Mouse (Mus musculus) lung, embryonic 15.5 days (tissue): ENCODE data around the gene Sulf2. TPM values are rescaled to one million over a fixed set of nuclear protein-coding genes. Genes with fewer than 3 reads are reported as not detected.

Experiments
- ATAC-seq: fragments of 200-750 bp; cut with Nextera tagmentation; 2 replicates; pipeline ENCODE4 v1.8.0; 2017; ENCODE audit warnings: moderate number of reproducible peaks, borderline replicate concordance; ENCODE audit not compliant: low FRiP score, low TSS enrichment; ENCODE audit errors: extremely low read depth
- H3K27ac ChIP-seq: fragments of 300-500 bp; sonication (generic); 2 replicates; pipeline ENCODE4 v1.5.1; 2015; ENCODE audit warnings: moderate library complexity, mild to moderate bottlenecking, inconsistent platforms
- H3K27me3 ChIP-seq: fragments of 300-500 bp; sonication (generic); 2 replicates; pipeline ENCODE4 v1.6.1; 2015; ENCODE audit warnings: inconsistent platforms
- H3K36me3 ChIP-seq: fragments of 300-500 bp; sonication (generic); 2 replicates; pipeline ENCODE4 v1.6.1; 2015; ENCODE audit warnings: inconsistent platforms
- H3K4me1 ChIP-seq: fragments of 300-500 bp; sonication (generic); 2 replicates; pipeline ENCODE4 v1.6.1; 2015; ENCODE audit warnings: inconsistent platforms
- H3K4me2 ChIP-seq: fragments of 300-500 bp; sonication (generic); 2 replicates; pipeline ENCODE4 v1.6.1; 2015; ENCODE audit warnings: inconsistent platforms, mild to moderate bottlenecking, moderate library complexity
- H3K4me3 ChIP-seq: fragments of 300-500 bp; sonication (generic); 2 replicates; pipeline ENCODE4 v1.5.1; 2015; ENCODE audit warnings: mild to moderate bottlenecking, inconsistent platforms
- H3K9ac ChIP-seq: fragments of 300-500 bp; sonication (generic); 2 replicates; pipeline ENCODE4 v1.6.1; 2015; ENCODE audit warnings: inconsistent platforms
- H3K9me3 ChIP-seq: fragments of 300-500 bp; sonication (generic); 2 replicates; pipeline ENCODE4 v1.6.1; 2016; ENCODE audit warnings: inconsistent platforms
- WGBS: fragments of 180-500 bp; shearing (Covaris S2); methylation state at CpG from one replicate; pipeline ENCODE4 v1.1.7; 2015; 5-methylcytosine and 5-hydroxymethylcytosine counted together
- polyA plus RNA-seq: library from polyadenylated mRNA; unstranded; fragments of >200 nt; fragmentation: Nextera tagmentation; extraction: Ambion mirVana; gene quantifications from 2 replicates; pipeline ENCODE4 v1.2.1, GENCODE M21; 2015

Gene Sulf2
- polyA plus RNA-seq, 1 experiment from 2014 or later: 40.2 TPM

GRCm38 (mm10) chr2:166080967-166081750, 74.3 kb downstream of the Sulf2 start:
- Histone ChIP-seq H3K4me1 (peaks cover 28% of the 10 kb centered on the region), H3K4me3 (no peak overlapping the region), H3K9me3 (no peaks in the 10 kb centered on the region), H3K27me3 (no peaks in the 10 kb centered on the region), H3K36me3 (no peaks in the 10 kb centered on the region), H3K9ac (no peak overlapping the region), H3K27ac (peak overlapping the region; percentile 1; the same call in 1 of the 2 replicates), H3K4me2 (peak overlapping the region; percentile 37; the same call in 1 of the 2 replicates)
- ATAC-seq: peak; percentile 36; the same call in 1 of the 2 replicates
- 69% methylated on average over 21 of the region's 21 CpGs for whole genome bisulfite sequencing

DNA sequence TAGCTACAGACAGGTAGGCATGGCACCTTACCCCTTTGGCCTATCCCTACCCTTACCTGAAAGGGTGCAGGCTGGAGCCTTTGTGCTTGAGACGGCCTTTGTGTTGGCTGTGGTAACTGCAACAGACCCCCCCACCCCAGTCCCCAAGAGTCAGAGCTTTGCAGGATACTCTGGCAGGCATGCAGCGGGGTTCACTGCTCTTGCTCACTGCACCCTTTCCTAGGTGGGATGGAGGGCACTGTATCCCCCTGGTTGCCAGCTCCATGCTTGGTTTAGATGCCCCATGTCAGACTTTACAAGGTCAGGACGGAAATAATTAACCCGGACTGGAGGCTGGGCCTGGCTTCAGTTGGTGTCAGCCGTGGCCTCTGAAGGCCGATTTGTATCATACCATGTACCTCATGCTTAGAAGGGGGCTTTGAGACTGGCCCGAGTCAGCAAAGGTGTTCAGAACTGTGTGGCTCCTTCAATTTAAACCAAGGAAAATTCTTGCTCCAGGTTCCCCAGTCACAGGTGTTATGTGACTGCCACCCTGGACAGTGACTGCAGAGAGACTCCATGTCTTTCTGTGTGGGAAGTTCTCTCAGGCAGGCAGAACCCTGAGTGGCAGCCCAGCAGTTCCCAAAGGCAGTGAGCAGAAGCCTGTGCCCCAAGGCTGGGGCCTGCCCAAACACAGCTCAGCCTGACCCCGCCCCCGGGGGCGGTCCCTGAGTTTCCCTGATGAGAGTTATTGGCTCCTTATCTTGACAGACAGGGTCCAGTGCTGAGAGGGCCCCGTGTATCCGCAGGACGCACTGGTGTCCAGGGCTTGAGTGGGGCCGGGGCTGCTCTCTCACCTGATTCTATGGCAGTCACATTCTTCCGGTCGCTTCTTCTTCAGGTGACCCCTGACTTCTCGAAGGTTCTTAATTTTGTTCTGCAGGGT, 75.2 kb downstream of the Sulf2 start:
- Histone ChIP-seq H3K4me1 (peaks cover 28% of the 10 kb centered on the region), H3K27ac (peak overlapping the region; percentile 1; the same call in 1 of the 2 replicates), H3K4me3 (no peak overlapping the region), H3K27me3 (no peaks in the 10 kb centered on the region), H3K9ac (no peak overlapping the region), H3K9me3 (no peaks in the 10 kb centered on the region), H3K4me2 (peak overlapping the region; percentile 37; the same call in 1 of the 2 replicates), H3K36me3 (no peaks in the 10 kb centered on the region)
- WGBS: 45% methylated on average over 17 of the region's 17 CpGs
- ATAC-seq: peak; percentile 66; the same call in 1 of the 2 replicates

DNA sequence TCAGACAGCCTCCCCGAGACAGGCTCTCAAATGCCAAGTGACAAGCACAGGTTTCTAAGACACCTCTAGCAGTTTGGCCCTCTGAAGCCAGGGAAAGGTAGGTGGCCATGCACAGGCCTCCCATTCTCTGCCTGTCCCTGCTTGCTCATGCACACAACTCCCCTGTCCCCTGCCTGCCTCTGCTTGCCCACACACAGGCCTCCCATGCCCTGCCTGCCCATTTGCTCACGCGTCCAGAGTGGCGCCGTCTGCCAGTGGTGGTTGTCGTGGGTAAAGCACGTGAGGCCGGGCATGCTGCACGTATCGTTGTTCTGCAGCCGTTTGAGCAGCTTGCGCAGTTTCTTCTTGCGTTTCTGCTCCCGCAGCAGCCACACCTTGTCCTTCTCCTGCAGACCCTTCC, 76.2 kb downstream of the Sulf2 start:
- no peak overlapping the region for H3K4me3 ChIP-seq
- 87% methylated on average over 14 of the region's 14 CpGs for WGBS
- H3K9ac ChIP-seq: no peak overlapping the region
- no peak overlapping the region for H3K4me2 ChIP-seq
- H3K9me3 ChIP-seq: no peaks in the 10 kb centered on the region
- H3K27ac ChIP-seq: no peak overlapping the region
- no peak for ATAC-seq
- H3K36me3 ChIP-seq: no peaks in the 10 kb centered on the region
- H3K27me3 ChIP-seq: no peaks in the 10 kb centered on the region
- peaks cover 32% of the 10 kb centered on the region for H3K4me1 ChIP-seq

- 88% methylated on average over 9 of the region's 9 CpGs for WGBS
- peaks cover 18% of the 10 kb centered on the region for H3K4me1 ChIP-seq
- no peak overlapping the region for H3K4me3 ChIP-seq
- no peak overlapping the region for H3K27ac ChIP-seq
- H3K27me3 ChIP-seq: no peaks in the 10 kb centered on the region
- H3K9me3 ChIP-seq: no peaks in the 10 kb centered on the region
- no peak overlapping the region for H3K4me2 ChIP-seq
- no peak overlapping the region for H3K9ac ChIP-seq
- ATAC-seq: no peak
- H3K36me3 ChIP-seq: no peaks in the 10 kb centered on the region; the same call in 1 of the 2 replicates
Measured at GRCm38 (mm10) chr2:166077371-166077770, 78.1 kb downstream of the Sulf2 start.

DNA sequence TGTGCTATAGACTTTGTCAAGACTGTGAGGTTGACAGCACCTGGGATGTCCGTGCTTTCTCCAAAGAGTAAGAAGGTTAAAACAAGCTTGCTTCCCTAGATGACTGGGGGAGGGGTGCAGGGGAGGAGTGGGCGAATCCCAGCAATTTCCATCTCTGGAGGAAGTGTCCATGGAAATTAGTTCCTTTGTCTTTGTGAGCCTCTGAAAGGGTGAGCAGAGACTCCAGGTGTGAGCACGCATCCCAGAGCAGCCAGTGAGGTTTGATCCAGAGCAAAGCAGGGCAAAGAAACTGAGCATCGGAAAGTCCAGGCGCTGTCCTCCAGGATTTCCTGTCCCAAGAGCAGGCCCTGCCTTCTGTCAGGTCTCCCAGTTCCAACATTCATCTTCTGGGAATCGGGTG, 81.1 kb downstream of the Sulf2 start:
- no peak overlapping the region for H3K9ac ChIP-seq

GRCm38 (mm10) chr2:166073082-166073481, 82.4 kb downstream of the Sulf2 start:
- no peaks in the 10 kb centered on the region for H3K27me3 ChIP-seq
- peaks cover 28% of the 10 kb centered on the region; the same call in 1 of the 2 replicates for H3K36me3 ChIP-seq
- no peaks in the 10 kb centered on the region for H3K9me3 ChIP-seq
- ATAC-seq: no peak
- no peak overlapping the region for H3K27ac ChIP-seq
- no peak overlapping the region for H3K4me2 ChIP-seq
- H3K4me1 ChIP-seq: 0 out of 2 replicates have a peak, but pooled peaks cover 6% of the 10 kb centered on the region
- no peak overlapping the region for H3K9ac ChIP-seq
- WGBS: 75% methylated on average over 10 of the region's 10 CpGs
- no peak overlapping the region for H3K4me3 ChIP-seq

More for the DNA sequence above, 81.1 kb downstream of the Sulf2 start:
- peaks cover 17% of the 10 kb centered on the region; the same call in 1 of the 2 replicates for H3K36me3 ChIP-seq
- 0 out of 2 replicates have a peak, but pooled peaks cover 6% of the 10 kb centered on the region for H3K4me1 ChIP-seq
- H3K27ac ChIP-seq: no peak overlapping the region
- H3K4me3 ChIP-seq: no peak overlapping the region
- 61% methylated on average over 6 of the region's 6 CpGs for WGBS
- no peak overlapping the region for H3K4me2 ChIP-seq
- no peaks in the 10 kb centered on the region for H3K27me3 ChIP-seq
- ATAC-seq: no peak
- H3K9me3 ChIP-seq: no peaks in the 10 kb centered on the region

DNA sequence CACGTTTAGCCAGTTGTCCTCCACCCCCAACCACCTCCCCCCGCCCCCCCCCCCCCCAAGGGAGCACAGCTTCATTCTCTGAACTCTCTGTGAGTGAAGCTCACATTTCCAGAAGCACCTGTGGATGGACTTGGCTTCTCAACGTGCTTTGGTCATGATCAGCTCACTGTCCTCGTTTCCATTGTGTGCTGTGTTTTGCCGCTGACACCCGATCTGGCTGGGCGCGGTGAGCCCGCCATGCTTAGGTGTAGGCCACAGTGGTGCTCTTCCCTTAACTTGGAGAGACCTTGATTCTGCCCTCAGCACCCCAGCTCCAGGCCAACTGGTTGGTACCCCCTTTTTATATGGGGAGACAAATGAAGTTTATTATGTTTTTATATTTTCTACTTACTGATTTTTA, 83.6 kb downstream of the Sulf2 start:
- Histone ChIP-seq H3K27me3 (no peaks in the 10 kb centered on the region), H3K36me3 (peaks cover 40% of the 10 kb centered on the region; the same call in 1 of the 2 replicates), H3K27ac (no peak overlapping the region), H3K4me1 (0 out of 2 replicates have a peak, but pooled peaks cover 6% of the 10 kb centered on the region), H3K4me3 (no peak overlapping the region), H3K4me2 (no peak overlapping the region), H3K9ac (no peak overlapping the region), H3K9me3 (no peaks in the 10 kb centered on the region)
- WGBS: 76% methylated on average over 9 of the region's 9 CpGs
- ATAC-seq: no peak

GRCm38 (mm10) chr2:166071481-166071880, 84.0 kb downstream of the Sulf2 start:
- 77% methylated on average over 5 of the region's 5 CpGs for WGBS

DNA sequence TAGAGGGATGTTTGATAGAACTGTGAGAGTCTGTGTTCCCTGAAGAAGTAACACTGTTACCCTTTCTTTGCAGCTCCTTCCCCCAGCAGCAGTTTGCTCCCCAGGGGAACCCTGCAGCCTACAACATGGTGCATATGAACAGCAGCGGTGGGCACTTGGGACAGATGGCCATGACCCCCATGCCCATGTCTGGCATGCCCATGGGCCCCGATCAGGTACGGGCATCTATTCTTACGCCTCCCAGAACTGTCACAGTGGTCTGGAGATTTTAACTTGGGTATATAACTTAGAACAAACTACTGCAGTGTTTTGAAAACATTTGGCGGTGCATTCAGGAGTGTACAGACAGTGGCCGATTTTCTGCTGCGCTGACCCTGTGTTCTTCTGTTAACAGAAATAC, 85.7 kb downstream of the Sulf2 start:
- WGBS: 92% methylated on average over 7 of the region's 7 CpGs
- Histone ChIP-seq H3K27ac (no peak overlapping the region), H3K36me3 (peaks cover 55% of the 10 kb centered on the region), H3K4me3 (no peak overlapping the region), H3K4me1 (0 out of 2 replicates have a peak, but pooled peaks cover 2% of the 10 kb centered on the region), H3K27me3 (no peaks in the 10 kb centered on the region), H3K9ac (no peak overlapping the region), H3K9me3 (no peaks in the 10 kb centered on the region), H3K4me2 (no peak overlapping the region)
- no peak for ATAC-seq

More at GRCm38 (mm10) chr2:166071481-166071880, 84.0 kb downstream of the Sulf2 start:
- H3K27ac ChIP-seq: no peak overlapping the region
- H3K4me2 ChIP-seq: no peak overlapping the region
- 0 out of 2 replicates have a peak, but pooled peaks cover 6% of the 10 kb centered on the region for H3K4me1 ChIP-seq
- H3K4me3 ChIP-seq: no peak overlapping the region
- no peaks in the 10 kb centered on the region for H3K27me3 ChIP-seq
- no peak overlapping the region for H3K9ac ChIP-seq
- H3K36me3 ChIP-seq: peaks cover 44% of the 10 kb centered on the region
- no peak for ATAC-seq
- H3K9me3 ChIP-seq: no peaks in the 10 kb centered on the region

GRCm38 (mm10) chr2:166069164-166069563, 86.3 kb downstream of the Sulf2 start:
- WGBS: 74% methylated on average over 5 of the region's 5 CpGs
- Histone ChIP-seq H3K27me3 (no peaks in the 10 kb centered on the region), H3K36me3 (peaks cover 55% of the 10 kb centered on the region), H3K27ac (no peak overlapping the region), H3K4me3 (no peak overlapping the region), H3K4me2 (no peak overlapping the region), H3K9me3 (no peaks in the 10 kb centered on the region), H3K9ac (no peak overlapping the region), H3K4me1 (no peaks in the 10 kb centered on the region)
- ATAC-seq: no peak

DNA sequence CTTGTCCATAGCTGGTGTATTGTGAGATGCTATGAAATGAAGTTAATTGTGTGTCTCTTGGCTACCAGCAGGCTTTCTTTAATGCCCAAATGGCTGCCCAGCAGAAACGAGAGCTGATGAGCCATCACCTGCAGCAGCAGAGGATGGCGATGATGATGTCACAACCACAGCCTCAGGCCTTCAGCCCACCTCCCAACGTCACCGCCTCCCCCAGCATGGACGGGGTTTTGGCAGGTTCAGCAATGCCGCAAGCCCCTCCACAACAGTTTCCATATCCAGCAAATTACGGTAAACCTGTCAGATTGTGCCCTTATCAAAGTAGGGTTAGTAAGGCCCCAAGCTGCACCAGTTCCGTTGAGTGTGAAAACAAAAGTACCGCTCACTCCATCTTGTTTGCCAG, 87.2 kb downstream of the Sulf2 start:
- 84% methylated on average over 9 of the region's 9 CpGs for WGBS
- Histone ChIP-seq H3K9ac (no peak overlapping the region), H3K27me3 (no peaks in the 10 kb centered on the region), H3K4me3 (no peak overlapping the region), H3K4me1 (no peaks in the 10 kb centered on the region), H3K27ac (no peak overlapping the region), H3K9me3 (no peaks in the 10 kb centered on the region), H3K4me2 (no peak overlapping the region), H3K36me3 (peaks cover 57% of the 10 kb centered on the region)
- no peak for ATAC-seq
